Mouse (Mus musculus): Measurements from ENCODE around the gene Ankrd16. TPM values are rescaled to one million over a fixed set of nuclear protein-coding genes. Genes with fewer than 3 reads are reported as not detected.
A peak's percentile ranks its signal among the peaks of the same experiment; 100 is the strongest.

Ankrd16 gene
- 44.3 and 76.9 TPM in 2 replicates for total RNA-seq (2014; fragmentation: Nextera tagmentation)
- 24.0 and 36.5 TPM in 2 replicates for total RNA-seq (2017)

DNA sequence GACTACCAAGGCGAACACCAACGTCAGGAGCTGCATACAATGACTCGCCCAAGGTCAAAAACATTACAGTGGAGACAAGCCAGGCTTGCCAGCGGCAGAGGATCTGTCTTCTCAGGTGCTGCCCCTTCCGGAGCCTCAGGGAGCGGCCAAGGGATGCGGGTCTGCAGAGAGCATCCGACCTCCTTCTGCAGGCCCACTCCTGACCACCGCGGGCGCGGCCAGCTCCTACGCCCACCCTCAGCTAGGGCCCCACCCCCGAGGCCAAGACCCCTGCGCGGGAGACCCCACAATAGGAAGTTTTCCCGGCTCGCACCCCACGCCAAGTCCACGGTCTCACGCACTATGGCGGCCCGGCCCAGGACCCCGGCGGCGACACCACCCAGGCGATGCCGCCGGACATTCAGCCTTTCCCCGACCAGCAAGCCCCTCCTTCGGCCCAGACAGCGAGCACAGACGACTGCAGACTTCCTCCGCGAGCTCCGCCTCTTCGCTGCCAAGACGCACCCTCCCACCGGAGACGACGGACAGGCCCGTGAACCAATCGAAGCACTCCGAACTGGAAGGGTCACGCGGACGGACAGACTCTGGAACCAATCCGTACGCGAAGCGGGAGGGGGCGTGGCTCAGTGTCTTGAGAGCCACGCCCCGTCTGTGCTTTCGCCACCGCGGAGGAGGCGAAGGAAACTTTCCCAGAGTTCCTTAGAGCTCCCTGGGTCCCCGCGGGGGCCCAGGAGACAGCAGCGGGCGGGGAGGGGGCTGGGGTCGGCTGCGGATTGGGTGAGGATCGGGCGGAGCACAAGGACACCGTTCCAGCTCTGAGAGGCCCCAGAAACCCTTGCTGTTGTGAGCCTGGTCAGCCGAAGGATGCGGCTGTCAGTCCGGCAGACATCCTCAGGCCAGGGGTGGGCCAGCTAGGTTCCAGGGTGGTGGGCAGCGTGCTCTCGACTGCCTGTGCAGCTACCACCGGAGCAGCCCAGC is at the start of gene Ankrd16, which contains the start of gene Fbh1:
TSS of gene Ankrd16 (plus strand) at position 786 of the 978 bp plus-strand sequence.
TSS of gene Fbh1 (minus strand) at position 492 of the 978 bp plus-strand sequence.
- peak; percentile 84 for ATAC-seq (replicated peaks; ENCODE audit: poor library complexity, severe bottlenecking)

- no peak for ATAC-seq (replicated peaks; ENCODE audit: poor library complexity, severe bottlenecking)
These were observed 48.6 kb upstream of the Ankrd16 start for GRCm38 (mm10) chr2:11729091-11729490.

GRCm38 (mm10) chr2:11732978-11733377 is 44.7 kb upstream of the Ankrd16 start:
- ATAC-seq (replicated peaks; ENCODE audit: poor library complexity, severe bottlenecking), result no peak

DNA sequence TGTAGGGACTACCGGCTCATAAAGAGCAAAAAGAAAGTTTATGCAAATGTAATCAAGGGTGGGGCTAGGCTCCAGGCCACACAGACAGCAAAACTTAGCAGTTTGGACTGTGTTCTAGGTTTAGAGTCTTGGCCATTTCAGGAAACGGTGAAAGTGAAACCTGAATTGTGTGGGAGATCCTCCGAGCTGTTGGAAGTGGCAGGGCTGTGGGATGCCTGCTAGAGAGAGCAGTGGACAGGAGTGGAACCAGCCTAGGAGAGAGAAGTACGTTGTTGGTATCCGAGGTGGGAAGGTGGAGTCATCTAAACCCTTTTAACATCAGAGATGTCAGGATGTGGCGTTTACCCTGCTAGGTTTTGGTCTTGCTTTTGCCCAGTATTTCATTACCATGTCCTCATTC is 41.8 kb upstream of the Ankrd16 start:
- ATAC-seq (replicated peaks; ENCODE audit: poor library complexity, severe bottlenecking), result no peak

- ATAC-seq (replicated peaks; ENCODE audit: poor library complexity, severe bottlenecking), result no peak
These were observed 38.9 kb upstream of the Ankrd16 start for GRCm38 (mm10) chr2:11738794-11739193.

DNA sequence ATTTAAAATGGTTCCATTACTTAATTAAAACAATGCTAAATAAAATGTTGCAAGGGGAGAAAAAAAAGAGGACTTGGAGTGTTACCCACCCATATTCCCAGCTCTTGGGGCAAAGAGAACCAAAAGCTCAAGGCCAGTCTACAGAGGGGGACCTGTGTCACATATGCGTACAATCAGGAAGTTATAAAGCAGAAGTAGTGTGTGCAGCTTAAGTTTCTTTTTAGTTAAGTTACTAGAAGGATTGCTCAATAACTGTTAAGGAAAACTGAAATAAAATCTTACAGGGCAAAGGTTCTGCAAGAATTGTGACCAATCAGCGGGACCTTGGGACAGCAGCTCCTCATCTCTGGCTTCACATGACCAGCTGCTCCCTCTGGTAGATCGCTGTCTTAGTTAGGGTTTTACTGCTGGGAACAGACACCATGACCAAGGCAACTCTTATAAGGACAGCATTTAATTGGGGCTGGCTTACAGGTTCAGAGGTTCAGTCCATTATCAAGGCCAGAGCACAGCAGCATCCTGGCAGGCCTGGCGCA is 38.1 kb upstream of the Ankrd16 start:
- peak; percentile 98 for ATAC-seq (replicated peaks; ENCODE audit: poor library complexity, severe bottlenecking)

DNA sequence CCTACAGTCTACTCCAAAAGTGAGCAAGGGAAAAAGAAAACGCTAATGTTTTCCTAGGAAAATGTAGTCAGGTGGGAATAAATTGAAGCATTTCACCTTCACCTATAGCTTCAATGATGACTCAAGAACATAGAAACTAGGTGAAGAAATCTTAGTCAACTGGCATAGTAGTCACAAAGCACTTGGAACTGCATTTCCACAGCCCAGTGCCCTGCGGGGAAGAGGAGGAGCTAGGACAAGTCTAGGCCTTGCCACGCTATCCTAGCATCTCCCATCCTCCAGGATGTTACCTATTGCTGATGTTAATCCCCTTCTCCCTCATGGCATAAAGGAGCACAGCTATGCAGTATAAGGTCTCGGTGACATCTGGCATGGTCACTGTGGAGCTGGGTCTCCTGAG is 15.1 kb upstream of the Ankrd16 start:
- no peak for ATAC-seq (replicated peaks; ENCODE audit: poor library complexity, severe bottlenecking)

DNA sequence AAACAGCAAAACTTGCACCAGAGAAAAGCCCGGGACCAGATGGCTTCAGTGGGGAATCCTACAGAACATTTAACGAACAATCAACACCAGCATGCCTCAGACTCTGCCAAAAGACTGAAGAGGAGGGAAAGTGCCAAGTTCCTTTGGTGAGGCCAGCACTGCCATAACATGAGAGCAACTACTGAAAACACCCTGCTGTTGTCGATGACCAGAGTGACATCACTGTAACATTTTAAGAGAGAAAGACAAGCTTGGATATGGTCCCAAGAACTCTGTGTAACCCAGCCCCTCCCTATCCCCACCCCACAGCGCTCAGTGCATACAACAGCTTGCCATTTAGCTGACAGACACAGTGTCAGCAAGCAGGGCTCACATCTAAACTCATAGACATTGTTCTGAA is 12.0 kb upstream of the Ankrd16 start:
- ATAC-seq (replicated peaks; ENCODE audit: poor library complexity, severe bottlenecking), result no peak

DNA sequence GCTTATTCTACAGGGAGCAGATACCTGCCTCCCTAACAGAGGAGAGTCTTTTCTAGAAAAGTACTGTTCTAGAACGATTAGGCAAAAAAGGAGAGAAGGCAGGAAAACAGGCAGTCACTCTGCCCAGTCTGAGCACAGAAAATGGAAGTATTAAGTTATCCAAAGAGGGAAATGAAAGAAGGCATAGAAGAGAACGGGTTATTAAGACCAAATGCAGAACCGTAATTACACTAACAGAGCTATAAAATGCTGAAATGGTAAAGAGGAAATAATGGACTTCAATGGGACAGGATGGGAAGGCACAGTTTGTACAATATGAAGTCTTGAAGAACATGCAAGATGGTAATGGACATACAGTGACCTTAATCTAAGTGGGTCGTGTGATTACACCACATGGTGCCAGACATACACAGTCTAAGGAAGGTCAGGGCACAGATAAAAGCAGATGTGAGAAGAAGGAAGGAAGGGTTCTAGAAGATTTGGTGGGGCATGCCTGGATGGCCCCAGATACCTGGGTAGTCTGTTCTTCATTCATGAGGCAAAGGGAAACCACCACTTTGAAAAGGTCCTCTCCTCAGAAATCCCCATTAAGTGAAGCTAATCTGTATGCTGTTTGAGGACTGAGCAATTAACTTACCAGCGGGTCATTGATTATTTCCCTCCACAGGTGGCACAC is 11.1 kb upstream of the Ankrd16 start:
- ATAC-seq (replicated peaks; ENCODE audit: poor library complexity, severe bottlenecking), result peak; percentile 71

DNA sequence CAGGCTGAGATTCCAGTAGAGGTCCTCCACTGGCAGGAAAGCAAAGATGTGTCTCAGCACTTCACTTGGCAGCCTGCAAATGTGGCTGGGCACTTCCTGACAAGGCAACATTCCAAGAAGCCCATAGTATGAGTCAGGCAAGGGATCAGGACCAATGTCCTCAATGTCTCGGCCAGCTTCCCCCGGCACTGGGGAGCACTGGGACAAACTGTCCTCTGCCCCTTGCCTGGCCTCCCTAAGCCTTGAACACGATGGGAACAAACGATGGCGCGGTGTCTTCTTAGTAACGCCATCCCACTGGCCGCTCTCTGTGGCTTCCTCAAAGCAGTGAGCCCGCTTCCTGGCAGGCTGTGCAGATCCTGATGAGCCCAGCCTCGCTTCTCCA is 10.5 kb upstream of the Ankrd16 start:
- ATAC-seq (replicated peaks; ENCODE audit: poor library complexity, severe bottlenecking), result no peak

DNA sequence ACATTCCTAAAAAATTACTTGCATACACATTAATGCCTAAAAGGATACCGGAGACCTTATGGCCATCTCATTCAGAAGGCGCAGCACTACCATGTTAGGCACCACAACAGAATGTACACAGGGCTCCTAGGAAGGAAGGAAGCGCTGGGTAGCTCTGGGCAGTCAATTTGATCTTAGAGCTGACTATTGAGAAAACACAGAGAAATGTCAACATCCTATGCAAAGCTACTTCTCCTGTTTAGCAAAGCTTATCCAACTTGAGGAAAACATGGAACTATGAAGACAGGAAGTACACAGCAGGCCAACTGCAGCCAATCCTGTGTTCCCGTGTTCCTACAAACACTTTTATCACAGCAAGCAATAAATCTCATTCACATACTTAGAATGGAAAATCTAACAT is 6.0 kb upstream of the Ankrd16 start:
- peak; percentile 60 for ATAC-seq (replicated peaks; ENCODE audit: poor library complexity, severe bottlenecking)

DNA sequence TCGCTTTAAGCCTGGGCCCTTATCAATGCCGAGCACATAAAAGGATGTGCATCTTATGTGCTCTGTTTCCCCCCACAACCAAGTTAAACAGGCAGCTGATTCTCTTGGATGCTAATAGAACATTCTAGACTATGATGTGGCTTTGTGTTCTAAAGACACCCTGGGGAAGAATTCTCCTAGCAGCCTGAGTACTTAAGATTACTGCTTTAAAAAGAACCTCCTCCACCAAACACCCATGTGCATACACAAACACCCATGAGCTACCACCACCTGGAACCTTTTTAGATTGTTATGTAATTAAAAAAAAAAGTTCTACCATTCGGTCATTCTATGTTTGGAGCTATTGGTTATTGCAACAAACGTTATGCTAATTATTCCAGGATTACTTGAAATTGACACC is 5.3 kb upstream of the Ankrd16 start:
- peak; percentile 29; the same call in 1 of the 2 replicates for ATAC-seq (replicated peaks; ENCODE audit: poor library complexity, severe bottlenecking)

DNA sequence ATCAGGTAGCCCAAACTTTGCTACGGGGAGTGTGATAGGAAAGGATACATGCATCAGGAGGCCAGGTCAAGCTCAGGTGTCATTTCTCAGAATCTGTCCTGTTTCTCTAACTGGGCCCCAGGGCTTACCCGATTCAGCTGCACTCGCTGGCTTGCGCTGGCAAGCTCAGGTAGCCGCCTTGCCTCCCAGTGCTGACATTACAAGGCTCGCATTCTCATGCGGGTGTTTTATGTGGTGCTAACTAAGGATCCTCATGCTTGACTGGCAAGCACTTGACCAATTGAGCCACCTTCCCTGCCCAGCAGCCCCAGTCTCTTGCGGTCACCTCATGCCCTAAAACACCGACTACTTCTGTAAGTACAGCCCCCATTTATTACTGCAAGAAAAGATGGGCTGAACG is 3.2 kb upstream of the Ankrd16 start:
- no peak for ATAC-seq (replicated peaks; ENCODE audit: poor library complexity, severe bottlenecking)

DNA sequence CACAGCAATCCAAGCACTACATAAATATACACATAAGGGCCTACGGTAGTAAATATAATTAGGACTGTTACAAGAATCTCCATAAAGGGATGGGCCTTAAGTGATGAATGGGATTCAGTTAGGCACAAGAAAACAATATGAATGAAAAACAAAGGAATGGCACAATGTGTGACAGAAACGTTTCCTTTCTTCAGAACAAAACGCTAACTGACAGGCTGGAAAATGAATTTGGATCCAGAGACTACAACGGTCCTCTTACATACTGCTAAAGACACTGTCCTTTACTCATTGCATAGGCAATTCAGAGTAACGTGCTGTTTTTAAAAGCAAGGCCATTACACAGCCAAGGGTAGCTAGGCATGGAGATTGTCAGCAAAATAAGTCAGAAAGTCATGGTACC is 2.6 kb upstream of the Ankrd16 start:
- ATAC-seq (replicated peaks; ENCODE audit: poor library complexity, severe bottlenecking), result no peak

DNA sequence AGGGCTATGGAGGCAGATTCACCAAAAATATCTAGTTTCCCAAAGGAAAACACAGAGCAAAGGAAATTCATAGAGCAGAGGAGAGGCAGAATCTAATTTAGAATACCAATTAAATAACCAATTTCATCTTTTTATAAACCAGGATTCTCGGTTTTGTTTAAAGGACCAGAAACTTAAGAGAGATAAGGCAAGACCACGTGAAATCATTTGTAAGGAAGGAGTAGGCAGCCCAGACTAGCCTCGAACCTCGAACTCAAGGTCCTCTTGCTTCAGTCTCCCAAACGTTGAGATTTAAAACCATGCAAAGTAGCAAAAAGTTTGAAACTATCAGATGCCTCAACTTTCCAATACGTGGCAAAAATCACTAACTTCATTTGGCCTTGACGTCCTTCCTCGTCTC is 1.3 kb upstream of the Ankrd16 start:
- no peak for ATAC-seq (replicated peaks; ENCODE audit: poor library complexity, severe bottlenecking)

DNA sequence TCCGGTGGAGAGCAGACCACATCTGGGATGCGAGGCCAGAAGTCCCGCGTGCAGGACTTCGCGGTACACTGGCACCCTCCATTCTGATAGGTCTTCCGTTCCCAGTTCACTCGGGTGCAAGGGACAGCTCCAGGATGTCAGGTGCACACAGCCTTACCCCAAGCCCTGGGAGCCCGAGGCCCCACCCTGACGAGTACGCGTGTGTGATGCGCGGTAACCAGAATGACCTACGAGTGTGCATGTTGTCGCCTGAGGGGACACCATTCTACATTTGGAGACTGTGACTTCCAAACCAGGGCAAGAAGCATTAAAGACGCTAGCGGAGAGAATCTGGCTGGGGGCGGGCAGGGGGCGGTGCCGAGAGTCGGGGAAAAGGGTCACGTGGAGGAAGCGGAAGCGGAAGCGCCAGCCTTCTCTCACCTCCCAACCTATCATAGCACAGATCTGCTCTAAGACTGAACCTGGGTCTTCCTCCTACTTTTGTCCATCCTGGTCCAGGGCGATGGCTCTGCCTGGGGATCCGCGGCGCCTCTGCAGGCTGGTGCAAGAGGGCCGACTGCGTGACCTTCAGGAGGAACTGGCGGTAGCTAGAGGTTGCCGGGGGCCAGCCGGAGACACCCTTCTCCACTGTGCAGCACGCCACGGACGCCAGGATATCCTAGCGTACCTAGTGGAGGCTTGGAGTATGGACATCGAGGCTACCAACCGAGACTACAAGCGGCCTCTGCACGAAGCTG is 579 bp downstream of the Ankrd16 start:
- peak; percentile 68 for ATAC-seq (replicated peaks; ENCODE audit: poor library complexity, severe bottlenecking)

GRCm38 (mm10) chr2:11784159-11784558 is 6.5 kb downstream of the Ankrd16 start:
- no peak for ATAC-seq (replicated peaks; ENCODE audit: poor library complexity, severe bottlenecking)

DNA sequence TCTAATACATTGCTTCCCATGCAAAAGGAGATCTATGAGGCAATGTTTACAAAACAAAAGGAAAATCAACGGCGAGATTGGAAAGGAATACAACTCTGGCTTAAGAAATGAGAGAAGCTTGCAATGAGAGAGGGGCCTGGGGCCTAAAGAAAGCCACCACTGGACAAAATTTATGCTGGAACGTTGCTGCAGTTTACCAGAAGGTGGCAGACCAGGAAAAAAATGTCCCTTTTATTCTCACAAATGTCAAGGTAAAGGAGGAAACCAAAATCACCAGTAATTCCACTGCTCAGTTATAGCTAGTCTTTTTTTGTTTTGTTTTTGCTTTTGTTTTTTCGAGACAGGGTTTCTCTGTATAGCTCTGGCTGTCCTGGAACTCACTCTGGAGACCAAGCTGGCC is 17.0 kb downstream of the Ankrd16 start:
- ATAC-seq (replicated peaks; ENCODE audit: poor library complexity, severe bottlenecking), result no peak

DNA sequence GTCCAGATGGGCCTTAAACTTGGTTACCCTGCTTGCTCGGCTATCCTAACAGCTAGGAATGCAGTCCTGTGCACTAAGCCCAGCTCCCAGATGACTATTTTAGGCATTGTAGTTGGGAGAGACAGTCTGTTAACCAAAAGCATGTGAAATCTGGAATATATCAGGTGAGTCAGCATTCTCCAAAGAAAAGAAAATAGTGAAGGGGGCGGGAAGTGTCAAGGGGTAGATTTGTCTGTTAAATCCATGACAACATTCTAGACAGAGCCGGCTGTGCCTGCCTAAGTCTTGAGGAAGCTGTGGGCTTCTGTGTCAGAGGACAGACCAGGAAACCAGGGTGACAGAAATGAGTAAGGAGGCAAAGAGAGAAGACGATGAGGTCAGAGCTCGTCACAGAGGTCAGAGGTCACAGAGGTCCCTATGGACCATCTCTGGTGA is 20.3 kb downstream of the Ankrd16 start:
- ATAC-seq (replicated peaks; ENCODE audit: poor library complexity, severe bottlenecking), result no peak; the same call in 1 of the 2 replicates

GRCm38 (mm10) chr2:11801299-11801930 is 23.7 kb downstream of the Ankrd16 start:
- no peak for ATAC-seq (replicated peaks; ENCODE audit: poor library complexity, severe bottlenecking)

Measured in granulocyte monocyte progenitor cell, adult 5-6 weeks (primary cell).